Mouse (Mus musculus): ENCODE data around the gene Adipor2. TPM values are rescaled to one million over a fixed set of nuclear protein-coding genes. Genes with fewer than 3 reads are reported as not detected.

Gene Adipor2
- total RNA-seq, 2 experiments from 2014 or later: 36.2 to 41.5 TPM

GRCm38 (mm10) chr6:119307867-119308413 lies 109.6 kb downstream of the Adipor2 start:
- DNase-seq: no peak

GRCm38 (mm10) chr6:119303331-119303730 lies 114.2 kb downstream of the Adipor2 start:
- DNase-seq: no peak

Other genes with a start within 250 kb of the Adipor2 start
- gene Dcp1b, start 242.5 kb downstream of the Adipor2 start, total RNA-seq (2021): 10 to 100 TPM; 16.9 to 18.6 TPM
- 10 to 100 TPM; 78.0 to 92.9 TPM for gene Cacna1c, start 221.3 kb downstream of the Adipor2 start, total RNA-seq (2021)
- gene Cacna2d4, start 181.2 kb downstream of the Adipor2 start, total RNA-seq (2021): 1 to 10 TPM in 1 of 2 experiments, under 1 TPM in 1; 0.78 to 1.4 TPM
- 10 to 100 TPM; 40.4 to 42.8 TPM for gene Lrtm2, start 86.9 kb downstream of the Adipor2 start, total RNA-seq (2021)
- gene Fbxl14, start 62.0 kb upstream of the Adipor2 start, total RNA-seq (2021): 10 to 100 TPM; 31.6 to 33.6 TPM
- 1 to 10 TPM; 1.7 to 2.2 TPM for gene Wnt5b, start 126.6 kb upstream of the Adipor2 start, total RNA-seq (2021)

Data from layer of hippocampus, postnatal 36 days (tissue).